Mouse (Mus musculus) CH12.LX (cell line): ENCODE results near the gene Arhgef7. TPM values are rescaled to one million over a fixed set of nuclear protein-coding genes. Genes with fewer than 3 reads are reported as not detected.

Source experiments
- DNase-seq: peaks from one replicate; pipeline ENCODE4 v3.0.0-alpha.2; 2013; ENCODE audit errors: extremely low read depth
- H3K27ac ChIP-seq: 2 replicates; pipeline ENCODE4 v1.5.1; 2012; ENCODE audit warnings: low read depth, mild to moderate bottlenecking, control low read depth, moderate library complexity; ENCODE audit not compliant: insufficient read depth
- H3K27me3 ChIP-seq: replicated peaks from 2 replicates; pipeline ENCODE3; 2012; ENCODE audit warnings: inconsistent platforms
- H3K36me3 ChIP-seq, 2 experiments: replicated peaks in 1 of 2; 2 replicates each; pipeline versions ENCODE3 to v1.6.1; 2012; ENCODE audit warnings: inconsistent platforms in 1 of 2, low read length in 1 of 2, mild to moderate bottlenecking in 1 of 2, mixed read lengths in 1 of 2, moderate library complexity in 1 of 2; ENCODE audit not compliant: control insufficient read depth in 1 of 2, insufficient read depth in 1 of 2
- H3K4me1 ChIP-seq, 2 experiments: 2 replicates each; pipeline ENCODE4 v1.6.1; 2012; ENCODE audit warnings: inconsistent platforms in 1 of 2, moderate library complexity in 1 of 2; ENCODE audit not compliant: insufficient read depth in 2 of 2, control insufficient read depth in 1 of 2
- H3K4me2 ChIP-seq: 2 replicates; pipeline ENCODE4 v1.6.1; 2012; ENCODE audit warnings: low read depth, mild to moderate bottlenecking, control low read depth; ENCODE audit not compliant: poor library complexity, insufficient read depth, severe bottlenecking
- H3K4me3 ChIP-seq, 3 experiments: fragments of 150-350 bp in 1 of 3; sonication (generic) in 1 of 3; replicated peaks in 1 of 3; 2 replicates each; pipeline versions ENCODE3 to v1.5.1; 2011 to 2012; ENCODE audit warnings: low read depth in 2 of 3, low read length in 2 of 3, mild to moderate bottlenecking in 2 of 3, moderate library complexity in 2 of 3, control low read depth in 1 of 3, improper control_type of control experiment in 1 of 3, inconsistent platforms in 1 of 3, mixed read lengths in 1 of 3; ENCODE audit not compliant: poor library complexity in 1 of 3
- H3K79me2 ChIP-seq: replicated peaks from 2 replicates; pipeline ENCODE4 v1.6.1; 2012; ENCODE audit warnings: mild to moderate bottlenecking, moderate library complexity; ENCODE audit not compliant: control insufficient read depth, poor library complexity, insufficient read depth, severe bottlenecking; ENCODE audit errors: extremely low read depth
- H3K9ac ChIP-seq: 2 replicates; pipeline ENCODE4 v1.6.1; 2012; ENCODE audit warnings: low read depth, mild to moderate bottlenecking, control low read depth, moderate library complexity; ENCODE audit not compliant: insufficient read depth
- H3K9me3 ChIP-seq: replicated peaks from 2 replicates; pipeline ENCODE3; 2012; ENCODE audit warnings: low read length, inconsistent platforms, mixed read lengths
- BHLHE40 ChIP-seq: IDR thresholded peaks from 2 replicates; pipeline ENCODE4 v1.6.1; 2011; ENCODE audit warnings: mild to moderate bottlenecking, low read depth, low read length, improper control_type of control experiment
- CHD1 ChIP-seq: IDR thresholded peaks from 2 replicates; pipeline ENCODE4 v1.6.1; 2012; ENCODE audit warnings: low read depth, low read length, improper control_type of control experiment, inconsistent platforms
- CHD2 ChIP-seq: IDR thresholded peaks from 2 replicates; pipeline ENCODE4 v1.6.1; 2011; ENCODE audit warnings: low read length, improper control_type of control experiment
- CTCF ChIP-seq, 2 experiments: IDR thresholded peaks in 1 of 2; conservative IDR thresholded peaks in 1 of 2; 2 replicates each; pipeline ENCODE4 v1.5.1; 2011 to 2012; ENCODE audit warnings: low read depth in 2 of 2, low read length in 2 of 2, improper control_type of control experiment in 1 of 2, inconsistent platforms in 1 of 2, mild to moderate bottlenecking in 1 of 2, moderate library complexity in 1 of 2
- E2F4 ChIP-seq: IDR thresholded peaks from 2 replicates; pipeline ENCODE4 v1.6.1; 2011; ENCODE audit warnings: low read depth, low read length, improper control_type of control experiment; ENCODE audit not compliant: insufficient replicate concordance
- EP300 ChIP-seq: IDR thresholded peaks from 2 replicates; pipeline ENCODE4 v1.6.1; 2011; ENCODE audit warnings: low read length, improper control_type of control experiment
- ETS1 ChIP-seq: conservative IDR thresholded peaks from 2 replicates; pipeline ENCODE4 v1.6.1; 2012; ENCODE audit warnings: low read depth, mild to moderate bottlenecking, inconsistent platforms, low read length, improper control_type of control experiment, moderate library complexity
- GABPA ChIP-seq: IDR thresholded peaks from 2 replicates; pipeline ENCODE4 v1.6.1; 2012; ENCODE audit warnings: low read depth, low read length, improper control_type of control experiment, inconsistent platforms; ENCODE audit not compliant: insufficient replicate concordance
- HCFC1 ChIP-seq: IDR thresholded peaks from 2 replicates; pipeline ENCODE4 v1.6.1; 2012; ENCODE audit warnings: low read depth, mild to moderate bottlenecking, inconsistent platforms, low read length, improper control_type of control experiment
- KAT2A ChIP-seq: IDR thresholded peaks from 2 replicates; pipeline ENCODE4 v1.6.1; 2012; ENCODE audit warnings: low read length, improper control_type of control experiment, inconsistent platforms; ENCODE audit not compliant: insufficient replicate concordance
- MAX ChIP-seq: IDR thresholded peaks from 2 replicates; pipeline ENCODE4 v1.6.1; 2011; ENCODE audit warnings: low read length, improper control_type of control experiment
- MAZ ChIP-seq: IDR thresholded peaks from 2 replicates; pipeline ENCODE4 v1.6.1; 2012; ENCODE audit warnings: low read depth, mild to moderate bottlenecking, inconsistent platforms, low read length, improper control_type of control experiment, moderate library complexity
- MXI1 ChIP-seq: IDR thresholded peaks from 2 replicates; pipeline ENCODE4 v1.6.1; 2011; ENCODE audit warnings: mild to moderate bottlenecking, low read depth, low read length, improper control_type of control experiment
- MYC ChIP-seq: IDR thresholded peaks from 2 replicates; pipeline ENCODE4 v1.6.1; 2011; ENCODE audit warnings: low read depth, mild to moderate bottlenecking, improper control_type of control experiment, low read length
- NELFE ChIP-seq: IDR thresholded peaks from 2 replicates; pipeline ENCODE4 v1.6.1; 2011; ENCODE audit warnings: low read depth, low read length, improper control_type of control experiment
- PAX5 ChIP-seq: IDR thresholded peaks from 2 replicates; pipeline ENCODE4 v1.6.1; 2012; ENCODE audit warnings: low read length, inconsistent platforms, mixed read lengths
- RAD21 ChIP-seq: IDR thresholded peaks from 2 replicates; pipeline ENCODE4 v1.6.1; 2011; ENCODE audit warnings: low read depth, mild to moderate bottlenecking, low read length, improper control_type of control experiment, moderate library complexity
- RCOR1 ChIP-seq: conservative IDR thresholded peaks from 2 replicates; pipeline ENCODE4 v1.6.1; 2012; ENCODE audit warnings: low read depth, mild to moderate bottlenecking, inconsistent platforms, low read length, improper control_type of control experiment
- SMC3 ChIP-seq: IDR thresholded peaks from 2 replicates; pipeline ENCODE4 v1.6.1; 2011; ENCODE audit warnings: low read depth, low read length, improper control_type of control experiment
- TBP ChIP-seq: conservative IDR thresholded peaks from 2 replicates; pipeline ENCODE4 v1.6.1; 2011; ENCODE audit warnings: low read depth, low read length, improper control_type of control experiment
- UBTF ChIP-seq: IDR thresholded peaks from 2 replicates; pipeline ENCODE4 v1.6.1; 2012; ENCODE audit warnings: low read depth, mild to moderate bottlenecking, inconsistent platforms, low read length, improper control_type of control experiment, moderate library complexity
- USF1 ChIP-seq: IDR thresholded peaks from 2 replicates; pipeline ENCODE4 v1.6.1; 2014; ENCODE audit warnings: low read depth, mild to moderate bottlenecking, inconsistent platforms, low read length, improper control_type of control experiment
- ZKSCAN1 ChIP-seq: IDR thresholded peaks from 2 replicates; pipeline ENCODE4 v1.6.1; 2012; ENCODE audit warnings: low read depth, inconsistent platforms, low read length, improper control_type of control experiment, borderline replicate concordance
- ZMIZ1 ChIP-seq: IDR thresholded peaks from 2 replicates; pipeline ENCODE4 v1.6.1; 2012; ENCODE audit warnings: low read depth, mild to moderate bottlenecking, inconsistent platforms, low read length, improper control_type of control experiment
- dilution Hi-C: fragments of 300-500 bp; cut with MboI; formaldehyde crosslinking; loops from 2 replicates; pipeline ENCODE4 v1.14.3; 2020; ENCODE audit warnings: low sequenced_read_pairs; ENCODE audit not compliant: extremely low pct_unique_long_range_greater_than_20kb, extremely low pct_ligation_motif_present
- in situ Hi-C: fragments of 300-500 bp; cut with MboI; formaldehyde crosslinking; loops from 3 replicates; pipeline ENCODE4 v1.14.3; 2019; ENCODE audit warnings: low sequenced_read_pairs, low pct_ligation_motif_present, low pct_unique_long_range_greater_than_20kb, mixed read lengths
- polyA plus RNA-seq: library from polyadenylated mRNA; unstranded; fragments of >175 nt; gene quantifications from 2 replicates; pipeline ENCODE4 v1.2.1, GENCODE M21; 2012; ENCODE audit warnings: low read depth; ENCODE audit not compliant: insufficient read length
- total RNA-seq, 2 experiments: library from RNA; depleted of rRNA; stranded (reverse); fragments of 300-350 nt in 1 of 2; fragments of >200 nt in 1 of 2; gene quantifications; 2 replicates each; pipeline ENCODE4 v1.2.3; 2012 to 2014

The Arhgef7 gene
- total and polyA plus RNA-seq, 3 experiments: 8.5 to 28.7 (median 17.0) TPM

GRCm38 (mm10) chr8:11779844-11780634, 52.5 kb downstream of the Arhgef7 start:
- no peak overlapping the region for H3K9ac ChIP-seq
- in situ Hi-C loops: no loop called here
- H3K4me2 ChIP-seq: no peak overlapping the region
- DNase-seq: no peak
- peaks cover 26 to 79% of the 10 kb centered on the region in 2 experiments for H3K36me3 ChIP-seq
- dilution Hi-C loops: no loop called here
- no peak overlapping the region for H3K4me3 ChIP-seq
- H3K79me2 ChIP-seq: no peaks in the 10 kb centered on the region; the same call in none of the 2 replicates
- no peaks in the 10 kb centered on the region for H3K9me3 ChIP-seq
- TF ChIP-seq GABPA (no peak), UBTF (no peak), SMC3 (no peak), ETS1 (no peak), MXI1 (no peak), MAX (no peak), ZMIZ1 (no peak), PAX5 (no peak), ZKSCAN1 (no peak), RCOR1 (no peak), TBP (no peak), E2F4 (no peak), CHD2 (no peak), MAZ (no peak), MYC (no peak)
- no peaks in the 10 kb centered on the region for H3K27me3 ChIP-seq
- H3K4me1 ChIP-seq: peaks cover 3 to 6% of the 10 kb centered on the region in 2 experiments; a peak in 2 of 4 replicates
- no peak overlapping the region for H3K27ac ChIP-seq

- Histone ChIP-seq H3K4me3 (no peak overlapping the region), H3K36me3 (peaks cover 32 to 80% of the 10 kb centered on the region in 2 experiments), H3K9ac (no peak overlapping the region), H3K9me3 (no peaks in the 10 kb centered on the region), H3K4me2 (no peak overlapping the region), H3K79me2 (no peaks in the 10 kb centered on the region; the same call in none of the 2 replicates), H3K27ac (no peak overlapping the region), H3K4me1 (peaks cover 5 to 6% of the 10 kb centered on the region in 2 experiments; a peak in 2 of 4 replicates), H3K27me3 (no peaks in the 10 kb centered on the region)
- dilution Hi-C loops (no loop called here), in situ Hi-C loops (no loop called here)
- no peak for TF ChIP-seq TBP
- TF ChIP-seq E2F4: no peak
- TF ChIP-seq ETS1: no peak
- TF ChIP-seq MXI1: no peak
- no peak for TF ChIP-seq CHD1
- TF ChIP-seq BHLHE40: no peak
- no peak for TF ChIP-seq HCFC1
- TF ChIP-seq UBTF: no peak
- TF ChIP-seq SMC3: no peak
- no peak for TF ChIP-seq MAZ
- no peak for TF ChIP-seq EP300
- no peak for TF ChIP-seq USF1
- TF ChIP-seq PAX5: no peak
- TF ChIP-seq KAT2A: no peak
- no peak for TF ChIP-seq NELFE
- no peak for TF ChIP-seq RCOR1
- no peak for TF ChIP-seq CTCF (conservative IDR thresholded peaks at IDR 0.05 in 1 of 2, IDR thresholded peaks at IDR 0.05 in 1 of 2; ENCODE audit: low read depth in 2 of 2, low read length in 2 of 2)
- no peak for TF ChIP-seq MAX
- no peak for TF ChIP-seq RAD21
- TF ChIP-seq ZKSCAN1: no peak
- DNase-seq: no peak
These were observed 53.1 kb downstream of the Arhgef7 start for GRCm38 (mm10) chr8:11780641-11781040.
